Mouse (Mus musculus): ENCODE results near the gene Sema6d. TPM values are rescaled to one million over a fixed set of nuclear protein-coding genes. Genes with fewer than 3 reads are reported as not detected.

Sema6d gene
- polyA plus RNA-seq, 1 experiment: 5.6 TPM

DNA sequence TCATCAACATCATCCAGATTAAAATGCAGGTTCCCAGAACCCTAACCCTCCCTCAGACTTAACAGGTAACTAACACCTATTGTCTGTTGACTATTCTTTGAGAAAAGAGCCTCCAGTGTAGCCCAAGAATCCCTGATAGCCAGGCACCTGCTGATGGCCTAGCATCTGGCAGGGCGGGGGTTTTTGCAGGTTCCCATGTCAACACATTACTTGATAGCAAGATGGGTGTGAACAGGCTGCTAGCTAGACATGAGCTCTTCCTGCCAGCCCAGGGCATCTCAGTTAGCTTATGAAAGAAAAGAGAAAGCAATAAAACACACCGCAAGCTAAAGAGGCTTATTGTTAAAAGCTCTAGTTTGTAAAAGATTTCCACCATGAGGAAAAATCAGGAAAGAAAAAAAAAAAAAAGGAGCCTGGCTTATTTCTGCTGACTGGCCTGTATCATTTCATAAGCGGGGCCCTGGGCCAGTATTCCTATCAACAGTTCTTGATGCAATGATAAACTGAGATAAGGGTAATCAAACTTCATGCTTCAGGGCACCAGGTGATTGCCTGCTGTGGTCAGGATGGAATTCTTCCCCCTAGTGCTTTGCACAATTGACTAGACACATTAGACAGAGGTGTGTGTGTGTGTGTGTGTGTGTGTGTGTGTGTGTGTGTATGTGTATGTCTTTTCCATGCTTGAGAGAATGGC lies 528.9 kb downstream of the Sema6d start:
- Histone ChIP-seq H3K27ac (ENCODE audit: insufficient read depth, low read depth, low read length) (no peak overlapping the region), H3K27me3 (replicated peaks; ENCODE audit: control insufficient read depth, insufficient read depth, low read length) (no peaks in the 10 kb centered on the region), H3K4me1 (ENCODE audit: control insufficient read depth, insufficient read depth, low read length) (0 out of 2 replicates have a peak, but pooled peaks cover 5% of the 10 kb centered on the region), H3K36me3 (ENCODE audit: control insufficient read depth, insufficient read depth, low read length) (no peaks in the 10 kb centered on the region), H3K4me3 (ENCODE audit: insufficient read depth, low read depth, low read length) (no peak overlapping the region)
- TF ChIP-seq POLR2A (IDR thresholded peaks at IDR 0.05; ENCODE audit: low read depth, low read length) (no peak), CTCF (conservative IDR thresholded peaks at IDR 0.05; ENCODE audit: insufficient read depth, insufficient read length, low read depth, low read length) (no peak)
- DNase-seq: no peak
- 71% methylated on average over 3 of the region's 3 CpGs for WGBS

DNA sequence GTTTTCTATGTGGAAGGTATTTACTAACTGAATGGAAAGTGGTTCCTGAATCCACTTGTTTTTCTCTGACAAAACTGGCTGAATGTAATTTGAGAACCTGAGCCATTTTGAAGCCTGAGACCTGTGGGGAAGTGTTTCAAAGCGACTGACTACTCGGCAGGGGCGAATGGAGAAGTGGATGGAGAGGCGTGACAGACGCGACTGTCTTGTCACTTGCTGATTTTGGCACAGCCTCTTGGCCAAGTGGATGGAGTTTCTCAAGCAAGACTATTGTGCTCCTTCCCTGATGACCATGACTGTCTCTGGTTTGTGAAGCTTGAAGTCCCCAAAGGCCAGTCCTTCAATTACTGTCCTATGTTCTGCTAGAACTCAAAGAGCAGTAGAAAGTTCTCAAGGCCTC lies 530.7 kb downstream of the Sema6d start:
- H3K4me3 ChIP-seq (ENCODE audit: insufficient read depth, low read depth, low read length): no peak overlapping the region
- no peaks in the 10 kb centered on the region for H3K36me3 ChIP-seq (ENCODE audit: control insufficient read depth, insufficient read depth, low read length)
- TF ChIP-seq POLR2A (IDR thresholded peaks at IDR 0.05; ENCODE audit: low read depth, low read length) (no peak), CTCF (conservative IDR thresholded peaks at IDR 0.05; ENCODE audit: insufficient read depth, insufficient read length, low read depth, low read length) (no peak)
- DNase-seq: no peak
- 0 out of 2 replicates have a peak, but pooled peaks cover 3% of the 10 kb centered on the region for H3K4me1 ChIP-seq (ENCODE audit: control insufficient read depth, insufficient read depth, low read length)
- 61% methylated on average over 6 of the region's 6 CpGs for WGBS
- H3K27me3 ChIP-seq (replicated peaks; ENCODE audit: control insufficient read depth, insufficient read depth, low read length): no peaks in the 10 kb centered on the region
- no peak overlapping the region for H3K27ac ChIP-seq (ENCODE audit: insufficient read depth, low read depth, low read length)

DNA sequence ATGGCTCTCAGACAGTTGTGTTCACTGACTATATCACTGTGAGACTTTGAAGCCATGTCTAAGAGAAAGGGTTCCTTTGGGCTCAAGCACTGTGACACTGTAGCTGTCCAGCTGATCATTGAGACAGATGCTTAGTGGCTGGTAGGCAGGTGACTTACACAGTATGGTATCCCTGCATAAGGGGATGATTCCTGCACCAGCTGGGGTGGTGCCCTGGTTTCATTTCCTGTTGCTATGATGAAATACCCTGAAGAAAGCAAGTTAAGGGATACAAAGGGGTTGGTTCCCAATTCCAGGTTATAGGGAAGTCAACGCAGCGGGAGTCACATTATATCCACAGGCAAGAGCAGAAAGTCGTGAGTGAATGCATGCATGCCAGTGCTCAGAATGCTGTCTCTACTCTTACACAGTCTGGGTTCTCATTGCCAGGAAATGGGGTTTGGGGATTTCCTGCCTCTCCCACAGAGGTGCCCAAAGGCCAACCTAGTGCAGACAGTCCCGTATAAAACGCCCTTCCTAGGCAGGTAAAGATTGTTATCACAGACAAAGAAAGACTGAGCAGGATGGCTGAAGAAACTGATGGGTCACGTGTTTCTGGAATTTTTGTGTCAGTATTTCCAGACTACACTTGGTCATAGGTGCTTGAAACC lies 532.3 kb downstream of the Sema6d start:
- Histone ChIP-seq H3K4me3 (ENCODE audit: insufficient read depth, low read depth, low read length) (no peak overlapping the region), H3K27ac (ENCODE audit: insufficient read depth, low read depth, low read length) (no peak overlapping the region), H3K36me3 (ENCODE audit: control insufficient read depth, insufficient read depth, low read length) (no peaks in the 10 kb centered on the region), H3K27me3 (replicated peaks; ENCODE audit: control insufficient read depth, insufficient read depth, low read length) (no peaks in the 10 kb centered on the region), H3K4me1 (ENCODE audit: control insufficient read depth, insufficient read depth, low read length) (0 out of 2 replicates have a peak, but pooled peaks cover 3% of the 10 kb centered on the region)
- 70% methylated on average over 6 of the region's 6 CpGs for WGBS
- TF ChIP-seq CTCF (conservative IDR thresholded peaks at IDR 0.05; ENCODE audit: insufficient read depth, insufficient read length, low read depth, low read length) (no peak), POLR2A (IDR thresholded peaks at IDR 0.05; ENCODE audit: low read depth, low read length) (no peak)
- DNase-seq: no peak

DNA sequence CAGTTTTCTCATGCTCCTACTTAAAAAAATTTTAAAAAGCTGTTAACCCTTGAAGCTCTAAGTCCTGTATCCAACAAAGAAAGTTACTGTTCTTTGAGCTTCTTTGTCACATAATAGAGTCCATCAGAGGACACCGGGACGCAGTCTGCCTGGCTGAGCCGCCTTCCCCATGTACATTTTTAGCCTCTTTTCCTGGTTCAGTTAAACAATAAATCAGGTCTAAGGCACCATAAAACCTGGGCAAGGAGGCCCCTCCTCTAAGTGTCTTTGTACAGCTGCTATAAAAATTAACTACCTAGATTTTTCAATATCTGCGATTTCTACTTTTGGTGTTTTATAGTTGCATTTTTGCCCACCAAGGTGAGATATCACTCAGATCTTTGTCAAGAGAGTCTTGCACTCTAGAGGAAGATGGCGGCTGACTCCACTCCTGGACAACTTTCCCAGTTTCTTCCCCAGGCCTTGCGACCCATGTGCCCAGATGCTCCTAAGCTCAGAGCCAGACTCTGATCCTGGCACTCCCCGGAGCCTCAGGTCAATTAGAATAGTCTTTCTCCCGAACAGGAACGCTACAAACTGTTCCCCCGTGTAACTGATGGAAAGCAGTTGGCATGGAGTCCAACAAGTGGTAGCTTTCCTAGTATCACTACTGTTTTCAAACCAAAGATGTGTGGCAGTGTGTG lies 534.6 kb downstream of the Sema6d start:
- H3K27me3 ChIP-seq (replicated peaks; ENCODE audit: control insufficient read depth, insufficient read depth, low read length): no peaks in the 10 kb centered on the region
- 73% methylated on average over 10 of the region's 10 CpGs for WGBS
- H3K27ac ChIP-seq (ENCODE audit: insufficient read depth, low read depth, low read length): no peak overlapping the region
- no peaks in the 10 kb centered on the region for H3K4me1 ChIP-seq (ENCODE audit: control insufficient read depth, insufficient read depth, low read length)
- no peaks in the 10 kb centered on the region for H3K36me3 ChIP-seq (ENCODE audit: control insufficient read depth, insufficient read depth, low read length)
- no peak for DNase-seq
- no peak overlapping the region for H3K4me3 ChIP-seq (ENCODE audit: insufficient read depth, low read depth, low read length)
- TF ChIP-seq POLR2A (IDR thresholded peaks at IDR 0.05; ENCODE audit: low read depth, low read length) (no peak), CTCF (conservative IDR thresholded peaks at IDR 0.05; ENCODE audit: insufficient read depth, insufficient read length, low read depth, low read length) (no peak)

DNA sequence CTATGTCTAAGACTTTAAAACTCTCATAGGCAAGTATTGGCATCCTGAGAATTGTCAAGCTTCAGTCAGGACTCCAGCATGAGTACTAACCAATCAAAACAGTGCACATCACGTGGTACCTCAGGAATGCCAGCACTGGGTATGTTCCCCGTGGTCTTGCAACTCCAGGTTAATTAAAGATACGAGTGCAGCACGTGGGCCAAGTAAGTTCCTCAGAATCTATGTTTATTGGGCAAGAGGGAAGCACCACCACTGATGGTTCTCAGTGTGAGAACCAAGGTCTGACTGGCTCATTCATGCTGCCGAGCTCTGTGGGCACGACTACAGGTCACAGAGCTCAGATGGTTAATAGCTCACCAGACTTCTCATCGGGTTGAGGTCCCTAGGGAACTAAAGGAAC lies 536.7 kb downstream of the Sema6d start:
- no peak for TF ChIP-seq POLR2A (IDR thresholded peaks at IDR 0.05; ENCODE audit: low read depth, low read length)
- TF ChIP-seq CTCF (conservative IDR thresholded peaks at IDR 0.05; ENCODE audit: insufficient read depth, insufficient read length, low read depth, low read length): no peak
- Histone ChIP-seq H3K4me1 (ENCODE audit: control insufficient read depth, insufficient read depth, low read length) (no peaks in the 10 kb centered on the region), H3K27ac (ENCODE audit: insufficient read depth, low read depth, low read length) (no peak overlapping the region), H3K27me3 (replicated peaks; ENCODE audit: control insufficient read depth, insufficient read depth, low read length) (no peaks in the 10 kb centered on the region), H3K4me3 (ENCODE audit: insufficient read depth, low read depth, low read length) (no peak overlapping the region), H3K36me3 (ENCODE audit: control insufficient read depth, insufficient read depth, low read length) (no peaks in the 10 kb centered on the region)
- 44% methylated on average over 7 of the region's 7 CpGs for WGBS
- no peak for DNase-seq

DNA sequence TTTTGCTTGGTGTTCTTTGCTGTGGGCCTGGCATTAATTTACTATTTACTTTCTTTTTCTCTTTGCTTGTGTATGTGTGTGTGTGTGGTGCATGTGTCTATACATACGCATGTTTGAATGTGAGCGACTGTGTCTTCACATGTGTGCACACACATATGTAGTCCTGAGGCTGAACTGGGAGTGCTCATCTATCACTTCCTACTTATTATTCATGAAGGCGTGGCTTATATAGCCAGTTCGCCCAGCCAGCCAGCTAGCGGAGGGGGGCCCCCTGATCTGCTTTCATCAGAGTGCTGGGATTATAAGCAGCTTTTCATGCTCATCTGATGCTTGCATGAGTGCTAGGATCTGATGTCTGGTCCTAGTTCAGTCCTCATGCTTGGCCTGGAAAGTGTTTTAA lies 537.9 kb downstream of the Sema6d start:
- Histone ChIP-seq H3K36me3 (ENCODE audit: control insufficient read depth, insufficient read depth, low read length) (no peaks in the 10 kb centered on the region), H3K4me3 (ENCODE audit: insufficient read depth, low read depth, low read length) (no peak overlapping the region), H3K27ac (ENCODE audit: insufficient read depth, low read depth, low read length) (no peak overlapping the region), H3K4me1 (ENCODE audit: control insufficient read depth, insufficient read depth, low read length) (no peaks in the 10 kb centered on the region), H3K27me3 (replicated peaks; ENCODE audit: control insufficient read depth, insufficient read depth, low read length) (no peaks in the 10 kb centered on the region)
- TF ChIP-seq POLR2A (IDR thresholded peaks at IDR 0.05; ENCODE audit: low read depth, low read length) (no peak), CTCF (conservative IDR thresholded peaks at IDR 0.05; ENCODE audit: insufficient read depth, insufficient read length, low read depth, low read length) (no peak)
- 79% methylated on average over 5 of the region's 5 CpGs for WGBS
- DNase-seq: no peak

DNA sequence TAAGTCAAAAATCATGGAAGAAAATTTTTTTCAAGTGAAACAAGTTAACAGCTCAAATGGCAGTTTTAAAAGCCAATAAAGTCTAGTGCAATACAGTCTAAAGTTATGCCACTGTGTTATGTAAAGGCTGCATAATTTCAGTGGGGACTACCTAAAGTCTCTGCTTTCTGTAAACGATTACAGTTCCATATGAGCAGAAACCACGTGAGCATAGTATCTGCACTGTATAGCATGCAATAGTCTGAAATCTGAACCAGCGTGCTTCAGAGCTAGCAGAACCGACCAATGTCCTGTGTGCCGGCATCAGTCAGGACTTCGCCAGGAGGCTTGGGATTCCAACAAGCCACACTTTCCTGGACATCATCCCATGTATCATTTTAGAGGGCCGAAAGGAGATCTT lies 538.9 kb downstream of the Sema6d start:
- Histone ChIP-seq H3K27me3 (replicated peaks; ENCODE audit: control insufficient read depth, insufficient read depth, low read length) (no peaks in the 10 kb centered on the region), H3K27ac (ENCODE audit: insufficient read depth, low read depth, low read length) (no peak overlapping the region), H3K4me1 (ENCODE audit: control insufficient read depth, insufficient read depth, low read length) (no peaks in the 10 kb centered on the region), H3K36me3 (ENCODE audit: control insufficient read depth, insufficient read depth, low read length) (no peaks in the 10 kb centered on the region), H3K4me3 (ENCODE audit: insufficient read depth, low read depth, low read length) (no peak overlapping the region)
- TF ChIP-seq CTCF (conservative IDR thresholded peaks at IDR 0.05; ENCODE audit: insufficient read depth, insufficient read length, low read depth, low read length) (no peak), POLR2A (IDR thresholded peaks at IDR 0.05; ENCODE audit: low read depth, low read length) (no peak)
- 88% methylated on average over 7 of the region's 7 CpGs for WGBS
- DNase-seq: no peak
